Mouse (Mus musculus) liver, embryonic 15.5 days (tissue): Measurements from ENCODE around the gene Hdac6. TPM values are rescaled to one million over a fixed set of nuclear protein-coding genes. Genes with fewer than 3 reads are reported as not detected.
"Not testable (repeated sequence)": the region's sequence is repeated elsewhere in the genome, so short reads cannot be mapped to it uniquely, and the experiment has no call there.

Experiments
- ATAC-seq: fragments of 200-750 bp; cut with Nextera tagmentation; 2 replicates; pipeline ENCODE4 v1.8.0; 2017; ENCODE audit warnings: moderate number of reproducible peaks, mild to moderate bottlenecking, moderate library complexity; ENCODE audit not compliant: insufficient read depth
- H3K27ac ChIP-seq: fragments of 300-500 bp; sonication (generic); replicated peaks from 2 replicates; pipeline ENCODE4 v1.5.1; 2015; ENCODE audit warnings: mild to moderate bottlenecking, inconsistent platforms
- H3K27me3 ChIP-seq: fragments of 300-500 bp; sonication (generic); 2 replicates; pipeline ENCODE4 v1.6.1; 2015; ENCODE audit warnings: mild to moderate bottlenecking, inconsistent platforms
- H3K36me3 ChIP-seq: fragments of 300-500 bp; sonication (generic); replicated peaks from 2 replicates; pipeline ENCODE4 v1.6.1; 2015; ENCODE audit warnings: moderate library complexity, mild to moderate bottlenecking, inconsistent platforms
- H3K4me1 ChIP-seq: fragments of 300-500 bp; sonication (generic); replicated peaks from 2 replicates; pipeline ENCODE4 v1.6.1; 2015; ENCODE audit warnings: inconsistent platforms
- H3K4me2 ChIP-seq: fragments of 300-500 bp; sonication (generic); 2 replicates; pipeline ENCODE4 v1.6.1; 2015; ENCODE audit warnings: moderate library complexity, mild to moderate bottlenecking, inconsistent platforms
- H3K4me3 ChIP-seq: fragments of 300-500 bp; sonication (generic); replicated peaks from 2 replicates; pipeline ENCODE4 v1.5.1; 2015; ENCODE audit warnings: mild to moderate bottlenecking, inconsistent platforms
- H3K9ac ChIP-seq: fragments of 300-500 bp; sonication (generic); 2 replicates; pipeline ENCODE4 v1.6.1; 2015; ENCODE audit warnings: moderate library complexity, mild to moderate bottlenecking, inconsistent platforms
- H3K9me3 ChIP-seq: fragments of 300-500 bp; sonication (generic); replicated peaks from 2 replicates; pipeline ENCODE4 v1.6.1; 2016; ENCODE audit warnings: inconsistent platforms
- WGBS: fragments of 180-500 bp; shearing (Covaris S2); methylation state at CpG from one replicate; pipeline ENCODE4 v1.1.7; 2015; ENCODE audit warnings: mixed read lengths; ENCODE audit not compliant: insufficient replicate concordance; 5-methylcytosine and 5-hydroxymethylcytosine counted together
- polyA plus RNA-seq: library from polyadenylated mRNA; unstranded; fragments of >200 nt; fragmentation: Nextera tagmentation; extraction: Ambion mirVana; gene quantifications from 2 replicates; pipeline ENCODE4 v1.2.1, GENCODE M21; 2015

Gene Hdac6
- polyA plus RNA-seq, 1 experiment from 2014 or later = 10.7 TPM

DNA sequence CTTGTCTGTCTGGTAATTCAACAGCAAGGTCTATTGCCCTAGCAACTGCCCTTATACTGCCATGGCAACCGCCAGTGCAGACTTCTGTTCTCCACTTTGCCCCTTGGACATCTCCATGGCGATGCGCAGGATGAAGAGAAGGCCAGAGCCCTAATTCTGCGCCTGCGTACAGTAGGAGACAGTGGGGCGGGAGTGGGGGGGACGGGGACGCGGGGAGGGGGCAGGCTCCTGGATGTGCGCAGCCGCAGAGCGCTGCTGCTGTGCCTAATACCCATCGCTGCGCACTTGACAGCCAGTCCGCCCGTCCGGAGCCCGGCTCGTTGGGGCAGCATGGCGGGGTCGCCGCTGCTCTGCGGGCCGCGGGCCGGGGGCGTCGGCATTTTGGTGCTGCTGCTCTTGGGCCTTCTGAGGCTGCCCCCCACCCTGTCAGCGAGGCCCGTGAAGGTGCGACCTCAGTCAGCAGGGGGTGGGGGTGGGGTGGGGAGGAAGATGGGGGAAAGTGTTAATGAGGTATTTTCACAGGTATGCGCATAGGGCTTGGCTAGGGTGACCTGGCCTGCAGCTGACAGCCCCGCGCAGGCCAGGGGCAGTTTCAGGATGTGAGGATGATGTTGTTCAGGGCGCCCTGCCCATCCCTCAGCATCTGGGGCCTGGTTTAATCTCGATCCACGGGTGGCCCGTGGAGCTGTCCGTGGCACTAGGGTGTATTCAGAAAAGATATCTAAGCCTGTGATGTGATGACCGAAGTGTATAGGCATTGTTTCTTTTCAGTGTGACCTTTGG lies 27.9 kb downstream of the Hdac6 start, which contains the start of gene Pcsk1n:
TSS of gene Pcsk1n (plus strand) at position 222 of the 783 bp plus-strand sequence.
- Histone ChIP-seq H3K36me3 (no peaks in the 10 kb centered on the region), H3K4me3 (no peak within 1 kb of the TSS), H3K27ac (no peak within 1 kb of the TSS), H3K4me1 (no peaks in the 10 kb centered on the region), H3K27me3 (peaks cover 68% of the 10 kb centered on the region), H3K4me2 (no peak within 1 kb of the TSS), H3K9ac (no peak within 1 kb of the TSS), H3K9me3 (no peaks in the 10 kb centered on the region)
- WGBS = 20% methylated on average over 40 of the region's 40 CpGs
- no peak for ATAC-seq

GRCm38 (mm10) chrX:7917960-7918359 lies 29.7 kb downstream of the Hdac6 start:
- H3K4me1 ChIP-seq, H3K4me3 ChIP-seq, H3K36me3 ChIP-seq, H3K9me3 ChIP-seq, H3K27ac ChIP-seq, H3K9ac ChIP-seq, ATAC-seq, H3K4me2 ChIP-seq: not testable (repeated sequence)
- WGBS = 53% methylated on average over 6 of the region's 6 CpGs
- H3K27me3 ChIP-seq = peaks cover 50% of the 10 kb centered on the region

DNA sequence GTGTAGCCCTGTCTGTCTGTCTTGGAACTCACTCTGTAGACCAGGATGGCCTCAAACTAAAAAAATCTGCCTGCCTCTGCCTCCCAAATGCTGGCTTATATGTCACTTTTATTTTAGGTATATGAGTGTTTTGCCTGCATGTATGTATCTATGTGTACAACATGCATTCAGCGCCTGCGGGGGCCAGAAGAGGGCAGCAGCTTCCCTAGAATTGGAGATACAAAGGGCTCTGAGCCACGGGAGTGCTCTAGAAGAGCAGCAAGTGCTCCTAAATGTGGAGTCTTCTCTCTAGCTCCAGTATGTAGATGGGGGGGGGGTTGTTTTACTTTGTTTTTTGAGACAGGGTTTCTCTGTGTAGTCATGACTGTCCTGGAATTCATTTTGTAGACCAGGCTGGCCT lies 32.0 kb downstream of the Hdac6 start:
- not testable (repeated sequence) for H3K4me3 ChIP-seq, H3K4me1 ChIP-seq, H3K27ac ChIP-seq, H3K9ac ChIP-seq, H3K36me3 ChIP-seq, H3K9me3 ChIP-seq, ATAC-seq, H3K4me2 ChIP-seq
- H3K27me3 ChIP-seq = peaks cover 27% of the 10 kb centered on the region
- WGBS = 20% methylated on average over 3 of the region's 3 CpGs

- H3K27me3 ChIP-seq = no peaks in the 10 kb centered on the region
- H3K4me2 ChIP-seq = no peak overlapping the region
- no peak overlapping the region for H3K9ac ChIP-seq
- WGBS = 53% methylated on average over 6 of the region's 6 CpGs
- no peak overlapping the region for H3K27ac ChIP-seq
- no peak for ATAC-seq
- no peaks in the 10 kb centered on the region for H3K9me3 ChIP-seq
- no peak overlapping the region for H3K4me3 ChIP-seq
- no peaks in the 10 kb centered on the region for H3K4me1 ChIP-seq
- H3K36me3 ChIP-seq = peaks cover 10% of the 10 kb centered on the region; the same call in 1 of the 2 replicates
Measured at GRCm38 (mm10) chrX:7910473-7910872, 37.2 kb downstream of the Hdac6 start.

DNA sequence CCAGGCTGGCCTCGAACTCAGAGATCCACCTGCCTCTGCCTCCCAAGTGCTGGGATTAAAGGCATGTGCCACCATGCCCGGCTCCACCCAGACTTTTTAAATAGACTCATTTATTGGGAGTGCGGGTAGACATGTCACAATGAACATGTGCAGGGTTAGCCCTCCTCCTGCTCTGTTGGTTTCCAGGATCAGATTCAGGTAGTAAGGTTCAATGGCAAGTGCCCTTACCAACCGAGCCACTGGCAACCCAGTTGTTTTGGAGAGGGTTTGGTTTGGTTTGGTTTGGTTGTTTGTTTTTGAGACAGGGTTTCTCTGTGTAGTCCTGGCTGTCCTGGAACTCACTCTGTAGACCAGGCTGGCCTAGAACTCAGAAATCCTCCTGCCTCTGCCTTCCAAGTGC lies 38.4 kb downstream of the Hdac6 start, which contains the start of gene Gm10490:
TSS of gene Gm10490 (plus strand) at position 301 of the 400 bp plus-strand sequence.
- not testable (repeated sequence) for H3K4me2 ChIP-seq, H3K4me1 ChIP-seq, ATAC-seq, H3K27me3 ChIP-seq, H3K4me3 ChIP-seq, H3K27ac ChIP-seq, H3K9me3 ChIP-seq, H3K9ac ChIP-seq
- H3K36me3 ChIP-seq = peaks cover 10% of the 10 kb centered on the region; the same call in 1 of the 2 replicates
- WGBS = 63% methylated on average over 4 of the region's 4 CpGs

GRCm38 (mm10) chrX:7907735-7908134 lies 40.0 kb downstream of the Hdac6 start, which contains the start of gene Gm10491:
TSS of gene Gm10491 (minus strand) at chrX:7907835.
- H3K9me3 ChIP-seq = no peaks in the 10 kb centered on the region
- H3K9ac ChIP-seq = no peak within 1 kb of the TSS
- no peak within 1 kb of the TSS for H3K27ac ChIP-seq
- 67% methylated on average over 5 of the region's 5 CpGs for WGBS
- ATAC-seq = no peak
- no peak within 1 kb of the TSS for H3K4me2 ChIP-seq
- no peaks in the 10 kb centered on the region for H3K4me1 ChIP-seq
- H3K4me3 ChIP-seq = no peak within 1 kb of the TSS
- H3K36me3 ChIP-seq = peaks cover 10% of the 10 kb centered on the region; the same call in 1 of the 2 replicates
- H3K27me3 ChIP-seq = no peaks in the 10 kb centered on the region

DNA sequence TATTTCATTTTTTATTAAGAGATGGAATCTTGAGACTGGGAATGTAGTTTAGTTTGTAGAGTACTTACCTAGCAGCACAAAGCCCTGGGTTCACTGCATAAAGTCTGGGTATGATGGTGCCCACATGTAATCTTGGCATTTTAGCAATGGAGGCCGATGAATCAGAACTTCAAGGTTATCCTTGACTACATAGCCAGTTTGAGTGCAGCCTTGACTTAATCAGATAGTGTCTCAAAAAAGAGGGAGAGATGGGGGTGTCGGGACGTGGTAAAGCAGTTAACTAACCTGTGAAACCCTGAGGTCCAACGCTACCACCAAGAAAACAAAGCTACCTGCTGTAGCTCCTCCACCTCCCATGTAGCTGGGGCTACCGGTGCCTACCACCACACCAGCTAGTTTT lies 43.2 kb downstream of the Hdac6 start:
- WGBS = 71% methylated on average over 5 of the region's 5 CpGs
- H3K27me3 ChIP-seq = no peaks in the 10 kb centered on the region
- peaks cover 10% of the 10 kb centered on the region for H3K4me1 ChIP-seq
- H3K36me3 ChIP-seq = peaks cover 13% of the 10 kb centered on the region; the same call in 1 of the 2 replicates
- H3K4me3 ChIP-seq = no peak overlapping the region
- ATAC-seq = no peak
- no peak overlapping the region for H3K27ac ChIP-seq
- no peaks in the 10 kb centered on the region for H3K9me3 ChIP-seq
- no peak overlapping the region for H3K4me2 ChIP-seq
- H3K9ac ChIP-seq = no peak overlapping the region

DNA sequence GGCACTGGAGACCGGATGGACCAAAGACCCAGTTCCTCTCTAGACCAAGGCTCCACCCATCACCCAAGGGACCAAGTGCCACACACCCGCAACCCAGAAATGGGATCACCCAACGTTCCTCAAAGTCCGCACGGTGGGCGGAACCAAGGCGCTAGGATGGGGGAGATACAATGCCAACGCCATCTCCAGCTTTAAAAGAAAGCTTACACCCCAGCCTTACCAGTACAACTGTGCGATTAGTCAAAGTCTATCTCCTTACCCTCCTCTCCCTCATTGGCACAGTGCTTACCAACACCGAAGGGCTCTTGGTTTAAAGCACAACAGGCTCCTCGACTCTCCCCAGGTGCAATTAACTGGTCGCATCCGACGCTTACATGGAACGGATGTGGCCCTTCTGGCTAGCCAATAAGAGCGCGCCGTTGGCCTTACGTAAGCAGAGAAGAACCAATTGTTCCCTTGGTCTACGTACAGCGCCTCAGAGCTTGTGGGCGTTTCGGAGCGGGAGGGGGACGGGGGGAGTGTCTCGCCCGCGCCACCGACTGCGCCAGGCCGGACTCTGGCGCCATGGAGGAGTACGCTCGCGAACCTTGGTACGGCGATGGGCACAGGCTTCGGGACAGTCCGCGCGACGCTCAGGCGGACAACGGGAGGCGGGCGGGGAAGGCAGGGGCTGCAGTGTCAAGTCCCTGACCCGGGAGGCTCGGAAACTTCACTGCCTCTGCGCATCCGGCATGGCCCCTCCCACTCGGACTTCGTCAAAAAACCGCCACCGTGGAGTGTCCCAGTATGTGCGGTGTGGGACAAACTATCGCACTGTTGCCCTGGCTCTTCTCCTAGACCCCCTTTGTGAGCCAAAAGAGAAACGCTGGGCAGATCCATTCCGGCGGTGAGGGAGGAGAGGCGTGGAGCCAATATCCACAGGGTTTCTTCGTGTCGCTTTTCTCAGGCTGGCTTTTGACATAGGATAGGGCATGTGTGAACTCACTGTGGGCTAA lies 48.5 kb downstream of the Hdac6 start, which contains the start of the genes Pqbp1 and Timm17b:
TSS of gene Pqbp1 (minus strand) at position 390 of the 995 bp plus-strand sequence.
TSS of gene Timm17b (plus strand) at position 478 of the 995 bp plus-strand sequence.
- Histone ChIP-seq H3K4me2 (peak within 1 kb of the TSS; percentile 78), H3K4me1 (peaks cover 20% of the 10 kb centered on the region), H3K27ac (peak within 1 kb of the TSS; percentile 84), H3K9me3 (no peaks in the 10 kb centered on the region), H3K9ac (peak within 1 kb of the TSS; percentile 64), H3K27me3 (no peaks in the 10 kb centered on the region), H3K4me3 (peak within 1 kb of the TSS; percentile 74), H3K36me3 (peaks cover 16% of the 10 kb centered on the region; the same call in 1 of the 2 replicates)
- peak; percentile 99 for ATAC-seq
- WGBS = 16% methylated on average over 60 of the region's 62 CpGs

DNA sequence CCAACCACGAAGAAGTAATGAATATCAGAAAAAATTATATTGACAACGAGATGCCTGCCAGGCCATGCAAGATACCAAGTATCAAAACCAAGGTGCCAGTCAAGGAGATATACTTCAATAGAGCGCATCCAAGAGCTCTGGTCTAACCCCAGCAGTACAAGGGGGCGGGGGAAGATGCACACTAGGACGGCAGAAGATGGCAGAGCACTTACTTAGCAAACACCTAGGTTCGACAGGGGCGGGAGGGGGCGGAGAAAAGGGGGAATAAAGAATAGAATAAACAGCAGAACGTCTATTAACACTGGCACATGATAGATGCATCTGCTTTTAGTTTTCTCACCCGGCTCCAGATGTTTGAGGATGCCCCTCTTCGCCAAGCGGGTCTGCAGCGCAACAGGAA lies 49.5 kb downstream of the Hdac6 start:
- Histone ChIP-seq H3K27me3 (no peaks in the 10 kb centered on the region), H3K4me1 (peaks cover 20% of the 10 kb centered on the region), H3K4me2 (peak overlapping the region; percentile 78), H3K9ac (peak overlapping the region; percentile 50), H3K36me3 (peaks cover 18% of the 10 kb centered on the region; the same call in 1 of the 2 replicates), H3K4me3 (peak overlapping the region; percentile 74), H3K27ac (peak overlapping the region; percentile 84), H3K9me3 (no peaks in the 10 kb centered on the region)
- no peak for ATAC-seq
- WGBS = 17% methylated on average over 13 of the region's 13 CpGs

DNA sequence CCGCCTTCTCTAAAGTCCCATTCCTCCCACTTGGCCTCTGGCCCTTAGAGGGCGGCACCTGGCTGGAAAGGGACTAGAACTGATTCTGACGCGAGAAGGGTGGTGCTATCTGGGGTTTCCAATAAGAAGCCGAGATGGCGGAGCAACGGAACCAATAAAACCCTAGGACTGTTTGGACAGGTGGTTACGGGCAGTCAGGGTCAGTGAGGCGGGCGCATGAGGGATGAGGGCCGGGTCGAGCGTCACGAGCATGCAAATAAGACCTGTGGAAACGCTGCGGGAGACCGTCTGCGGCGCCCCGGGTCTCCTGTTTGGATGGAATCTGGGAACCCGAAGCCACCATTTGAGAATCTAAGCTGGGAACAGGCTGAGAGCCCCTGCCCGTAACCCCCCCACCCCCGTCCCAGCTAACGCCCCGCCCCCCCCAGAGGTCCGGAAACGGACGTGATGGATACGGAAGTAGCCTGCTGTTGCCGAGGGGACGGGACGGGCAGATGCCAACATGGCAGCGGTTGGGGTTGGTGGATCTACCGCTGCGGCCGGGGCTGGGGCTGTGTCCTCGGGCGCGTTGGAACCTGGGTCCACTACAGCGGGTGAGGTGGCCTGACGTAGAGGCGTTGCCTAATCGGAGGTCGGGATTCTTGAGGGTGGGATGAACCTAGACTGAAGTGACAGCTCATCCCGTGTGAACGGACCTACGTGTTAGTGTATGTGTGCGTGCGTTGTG lies 63.7 kb downstream of the Hdac6 start, which contains the start of gene Slc35a2:
TSS of gene Slc35a2 (plus strand) at position 188 of the 727 bp plus-strand sequence.
- H3K4me3 ChIP-seq = peak within 1 kb of the TSS; percentile 69
- H3K4me1 ChIP-seq = peaks cover 22% of the 10 kb centered on the region
- H3K9ac ChIP-seq = peak within 1 kb of the TSS; percentile 58
- H3K9me3 ChIP-seq = no peaks in the 10 kb centered on the region
- whole genome bisulfite sequencing = 12% methylated on average over 49 of the region's 49 CpGs
- peak within 1 kb of the TSS; percentile 74 for H3K4me2 ChIP-seq
- H3K27ac ChIP-seq = peak within 1 kb of the TSS; percentile 67; the same call in 1 of the 2 replicates
- ATAC-seq = peak; percentile 93
- H3K36me3 ChIP-seq = no peaks in the 10 kb centered on the region
- no peaks in the 10 kb centered on the region for H3K27me3 ChIP-seq
